9 mouse cellular contexts compared by ENCODE assay signal in genomic region chr19:4813015-4813414, GRCm38 (mm10). TPM values are rescaled to one million over a fixed set of nuclear protein-coding genes. Genes with fewer than 3 reads are reported as not detected.
DNase-seq lines count a peak whose midpoint lies in the region; ATAC-seq and TF ChIP-seq lines count a peak whose summit lies in the region.
"Had no signal": no experiment of that assay in that cellular context is flagged by ENCODE, and none has a peak within 500 bp of the region (broad histone marks: within the 10 kb centered on the region; RNA-seq: fewer than 3 reads in every experiment).

No protein-coding gene starts in this region.

- no peaks in the 10 kb centered on the region for H3K27me3 ChIP-seq in testis, adult 2 months (ENCODE audit: control insufficient read depth, insufficient read depth, low read length)
- H3K27me3 ChIP-seq: limb, embryonic 12.5 days had no signal

- no peak for ATAC-seq in megakaryocyte progenitor cell, adult 5-6 weeks (replicated peaks; ENCODE audit: poor library complexity)

- H3K27ac ChIP-seq in testis, adult 2 months (ENCODE audit: control insufficient read depth, insufficient read depth, low read depth, low read length): no peak overlapping the region

- peaks cover 5% of the 10 kb centered on the region for H3K4me1 ChIP-seq in lung, adult 2 months (ENCODE audit: control insufficient read depth, insufficient read depth, low read length)
- no peaks in the 10 kb centered on the region; the same call in 1 of the 2 replicates for H3K4me1 ChIP-seq in testis, adult 2 months (ENCODE audit: control insufficient read depth, insufficient read depth, low read length)

- peak; percentile 61 for DNase-seq in cerebellum, adult 9-10 months
- DNase-seq in cerebellum, adult 8-10 months: no peak
- DNase-seq in lung, adult 2 months: no peak
- no peak for DNase-seq in lung, postnatal 14 days
- DNase-seq in embryo, embryonic 10.5 days (ENCODE audit: low spot score): peak; percentile 45
- no peak for DNase-seq in right cerebral cortex, postnatal 14 days

- TF ChIP-seq POLR2A in lung, adult 2 months (IDR thresholded peaks at IDR 0.05; ENCODE audit: borderline replicate concordance, extremely low read depth, low read depth, low read length): no peak
- no peak for TF ChIP-seq POLR2A in testis, adult 2 months (IDR thresholded peaks at IDR 0.05; ENCODE audit: control insufficient read depth, low read depth, low read length)

- WGBS in lung, adult 2 months: 89% methylated on average over 6 of the region's 6 CpGs

- H3K4me3 ChIP-seq in lung, adult 2 months (replicated peaks; ENCODE audit: extremely low read depth, low read depth, low read length): no peak overlapping the region
- peak overlapping the region; percentile 58 for H3K4me3 ChIP-seq in testis, adult 2 months (ENCODE audit: control insufficient read depth, low read depth, low read length)

- peak; percentile 39; the same call in 1 of the 2 replicates for TF ChIP-seq CTCF in lung, adult 2 months (IDR thresholded peaks at IDR 0.05; ENCODE audit: insufficient read depth, low read length)
- peak; percentile 55; the same call in 1 of the 2 replicates for TF ChIP-seq CTCF in testis, adult 2 months (IDR thresholded peaks at IDR 0.05; ENCODE audit: control insufficient read depth, insufficient read depth, insufficient replicate concordance, low read depth, low read length)

- H3K36me3 ChIP-seq in testis, adult 2 months (ENCODE audit: control insufficient read depth, insufficient read depth, low read length): peaks cover 2% of the 10 kb centered on the region; the same call in 1 of the 2 replicates
- H3K36me3 ChIP-seq: limb, embryonic 12.5 days had no signal

RNA-seq across cellular contexts. Expression of gene Rbm14, which starts 1.6 kb away (rescaled TPM):
- 42.4 and 52.1 TPM in 2 replicates for polyA plus RNA-seq in lung, adult 2 months (2012; rRNA removed)
- 44.0 and 45.7 TPM in 2 replicates for polyA plus RNA-seq in testis, adult 2 months (2012; rRNA removed)
- total RNA-seq in megakaryocyte progenitor cell, adult 5-6 weeks (2015): 42.7 and 45.9 TPM in 2 replicates
- total RNA-seq in megakaryocyte progenitor cell, adult 5-6 weeks (2017): 18.9 and 20.8 TPM in 2 replicates

RNA-seq across cellular contexts. Expression of gene Gm21992, which starts 1.6 kb away (rescaled TPM):
- polyA plus RNA-seq in lung, adult 2 months (2012; rRNA removed): 7.6 and 13.5 TPM in 2 replicates
- polyA plus RNA-seq in testis, adult 2 months (2012; rRNA removed): 5.9 and 9.4 TPM in 2 replicates
- 23.2 and 23.5 TPM in 2 replicates for total RNA-seq in megakaryocyte progenitor cell, adult 5-6 weeks (2015)
- total RNA-seq in megakaryocyte progenitor cell, adult 5-6 weeks (2017): 18.2 and 35.5 TPM in 2 replicates

RNA-seq across cellular contexts. Expression of gene Rbm4, which starts 19.3 kb away (rescaled TPM):
- 28.6 and 36.1 TPM in 2 replicates for polyA plus RNA-seq in lung, adult 2 months (2012; rRNA removed)
- polyA plus RNA-seq in testis, adult 2 months (2012; rRNA removed): 22.6 and 26.4 TPM in 2 replicates
- 34.2 and 37.0 TPM in 2 replicates for total RNA-seq in megakaryocyte progenitor cell, adult 5-6 weeks (2015)
- total RNA-seq in megakaryocyte progenitor cell, adult 5-6 weeks (2017): 57.1 and 89.5 TPM in 2 replicates

RNA-seq across cellular contexts. Expression of gene Ccs, which starts 26.1 kb away (rescaled TPM):
- polyA plus RNA-seq in lung, adult 2 months (2012; rRNA removed): 32.5 and 44.7 TPM in 2 replicates
- polyA plus RNA-seq in testis, adult 2 months (2012; rRNA removed): 57.9 and 66.4 TPM in 2 replicates
- 30.0 and 30.6 TPM in 2 replicates for total RNA-seq in megakaryocyte progenitor cell, adult 5-6 weeks (2015)
- 31.9 and 32.3 TPM in 2 replicates for total RNA-seq in megakaryocyte progenitor cell, adult 5-6 weeks (2017)

RNA-seq across cellular contexts. Expression of gene Ccdc87, which starts 26.2 kb away (rescaled TPM):
- 0.33 and 0.46 TPM in 2 replicates for polyA plus RNA-seq in lung, adult 2 months (2012; rRNA removed)
- polyA plus RNA-seq in testis, adult 2 months (2012; rRNA removed): 39.4 and 40.3 TPM in 2 replicates
- not detected in 2 replicates for total RNA-seq in megakaryocyte progenitor cell, adult 5-6 weeks (2015)
- not detected in 2 replicates for total RNA-seq in megakaryocyte progenitor cell, adult 5-6 weeks (2017)

Comparison
In these comparisons a context has a peak if more than half of its experiments do, and no peak if none do; other contexts are left out.
1. DNase-seq: peak in cerebellum, adult 9-10 months (single experiment) and embryo, embryonic 10.5 days (single experiment); none in cerebellum, adult 8-10 months (single experiment), lung, adult 2 months (single experiment), lung, postnatal 14 days (single experiment) and right cerebral cortex, postnatal 14 days (single experiment).